Mouse (Mus musculus) hindbrain, embryonic 10.5 days (tissue): ENCODE measurements around the gene Kntc1. TPM values are rescaled to one million over a fixed set of nuclear protein-coding genes. Genes with fewer than 3 reads are reported as not detected.

ENCODE experiments used
- DNase-seq: peaks from one replicate; pipeline ENCODE4 v3.0.0-alpha.2; 2017; ENCODE audit warnings: low spot score
- H3K27ac ChIP-seq: fragments of 300-500 bp; sonication (generic); 2 replicates; pipeline ENCODE4 v1.5.1; 2016; ENCODE audit warnings: mild to moderate bottlenecking, moderate library complexity
- H3K27me3 ChIP-seq: fragments of 300-500 bp; sonication (generic); 2 replicates; pipeline ENCODE4 v1.6.1; 2016; ENCODE audit warnings: mild to moderate bottlenecking; ENCODE audit not compliant: poor library complexity, insufficient read depth, severe bottlenecking
- H3K36me3 ChIP-seq: fragments of 300-500 bp; sonication (generic); 2 replicates; pipeline ENCODE4 v1.6.1; 2016; ENCODE audit warnings: mild to moderate bottlenecking, moderate library complexity
- H3K4me1 ChIP-seq: fragments of 300-500 bp; sonication (generic); replicated peaks from 2 replicates; pipeline ENCODE4 v1.6.1; 2016; ENCODE audit warnings: mild to moderate bottlenecking
- H3K4me3 ChIP-seq: fragments of 300-500 bp; sonication (generic); 2 replicates; pipeline ENCODE4 v1.5.1; 2016; ENCODE audit warnings: mild to moderate bottlenecking, moderate library complexity
- H3K9me3 ChIP-seq: fragments of 300-500 bp; sonication (generic); 2 replicates; pipeline ENCODE4 v1.6.1; 2016; ENCODE audit warnings: mild to moderate bottlenecking, moderate library complexity
- WGBS: fragments of 180-500 bp; shearing (Covaris S2); methylation state at CpG from one replicate; pipeline ENCODE4 v1.1.7; 2016; 5-methylcytosine and 5-hydroxymethylcytosine counted together
- polyA plus RNA-seq: library from polyadenylated mRNA; unstranded; fragments of >200 nt; fragmentation: Nextera tagmentation; extraction: Ambion mirVana; gene quantifications from 2 replicates; pipeline ENCODE4 v1.2.1, GENCODE M21; 2016

Kntc1 gene
- polyA plus RNA-seq, 1 experiment from 2014 or later: 31.0 TPM

DNA sequence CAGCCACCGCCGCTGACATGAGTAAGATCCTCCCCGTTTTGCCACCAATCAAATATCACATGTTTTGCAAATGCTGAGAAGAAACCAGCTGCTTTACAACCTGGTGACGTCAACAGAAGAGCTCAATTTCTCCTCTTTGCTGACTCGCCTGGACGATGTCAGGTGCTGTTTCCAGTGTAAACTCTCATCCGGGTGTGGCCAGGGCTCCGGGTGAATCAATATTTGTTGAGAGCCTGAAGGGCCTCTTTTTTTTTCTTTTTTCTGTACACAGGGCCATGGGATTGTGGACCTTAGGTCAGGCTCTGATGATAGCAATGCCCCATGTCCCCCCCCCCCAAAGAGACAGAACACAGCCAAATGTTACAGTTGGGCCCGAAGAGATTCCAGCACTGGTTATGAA lies 105.0 kb downstream of the Kntc1 start:
- no peak overlapping the region for H3K27ac ChIP-seq
- no peaks in the 10 kb centered on the region for H3K36me3 ChIP-seq
- WGBS: 87% methylated on average over 9 of the region's 9 CpGs
- no peak overlapping the region for H3K4me3 ChIP-seq
- no peaks in the 10 kb centered on the region for H3K9me3 ChIP-seq
- DNase-seq: no peak
- no peaks in the 10 kb centered on the region for H3K27me3 ChIP-seq
- H3K4me1 ChIP-seq: 0 out of 2 replicates have a peak, but pooled peaks cover 4% of the 10 kb centered on the region

DNA sequence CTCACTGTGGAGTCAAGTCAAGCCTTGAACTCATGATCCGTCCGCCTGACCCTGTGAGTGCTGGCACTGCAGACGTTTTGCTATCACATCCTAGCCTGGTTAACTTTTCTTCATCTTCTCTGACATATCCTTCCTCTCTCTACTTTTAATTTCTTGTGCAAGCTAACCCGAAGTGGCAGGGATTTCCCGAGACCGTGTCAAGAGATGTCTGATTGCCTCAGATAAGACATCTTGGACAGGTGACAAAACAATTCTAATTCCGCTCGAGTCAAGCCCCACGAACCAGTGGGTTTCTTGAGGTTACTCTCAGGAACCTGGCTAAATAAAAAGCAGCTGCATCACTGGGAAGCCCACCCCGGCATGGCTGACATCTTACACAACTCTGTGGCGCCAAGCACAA lies 109.3 kb downstream of the Kntc1 start:
- no peaks in the 10 kb centered on the region for H3K9me3 ChIP-seq
- no peak for DNase-seq
- H3K36me3 ChIP-seq: no peaks in the 10 kb centered on the region
- no peak overlapping the region for H3K4me3 ChIP-seq
- peaks cover 9% of the 10 kb centered on the region; the same call in 1 of the 2 replicates for H3K4me1 ChIP-seq
- WGBS: 80% methylated on average over 11 of the region's 11 CpGs
- no peak overlapping the region for H3K27ac ChIP-seq
- H3K27me3 ChIP-seq: no peaks in the 10 kb centered on the region

DNA sequence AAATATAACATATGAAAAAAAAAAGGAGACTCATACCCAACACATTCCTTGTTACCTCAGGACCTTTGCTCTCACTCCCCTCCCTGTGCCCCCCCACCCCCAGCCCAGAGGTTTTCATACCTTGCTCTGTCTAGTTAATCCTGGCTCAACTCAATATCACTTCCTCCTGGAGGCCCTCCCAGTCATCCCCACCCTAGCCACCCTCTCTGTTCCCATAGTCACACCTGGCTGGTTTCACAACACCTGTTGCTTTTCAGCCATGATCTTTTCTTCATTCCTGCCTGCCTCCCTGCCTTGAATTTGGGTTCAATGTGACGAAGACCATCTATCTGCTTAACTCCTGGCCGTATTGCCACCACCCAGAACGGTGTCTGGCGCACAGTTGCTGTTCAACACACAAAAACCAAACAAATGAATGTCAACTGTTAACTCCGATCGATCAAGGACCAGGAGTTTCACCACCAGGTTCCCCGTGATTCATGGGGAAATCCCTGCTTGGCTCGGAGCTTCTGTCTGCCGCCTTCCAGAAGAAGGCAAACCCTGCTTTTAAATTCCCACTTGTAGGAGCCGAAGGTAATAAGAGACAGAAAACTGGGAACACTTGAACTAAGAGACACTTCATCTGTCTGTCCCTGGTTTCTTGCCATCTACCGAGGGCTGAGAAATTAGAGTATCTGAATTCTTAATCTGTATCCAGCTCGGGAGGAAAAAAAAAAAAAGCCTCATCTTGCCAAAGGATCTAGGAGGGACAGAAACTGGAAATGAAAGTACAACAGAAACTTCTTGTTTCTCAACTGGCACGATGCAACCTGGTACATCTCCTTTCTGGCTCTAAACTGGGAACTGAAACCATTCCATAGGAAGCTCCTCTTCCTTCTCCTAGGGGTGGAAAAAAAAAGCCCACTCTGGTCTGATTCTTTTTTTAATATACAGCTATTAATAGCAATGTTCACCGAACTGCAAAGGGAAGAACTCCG lies 113.1 kb downstream of the Kntc1 start:
- no peak overlapping the region for H3K27ac ChIP-seq
- no peaks in the 10 kb centered on the region for H3K9me3 ChIP-seq
- H3K36me3 ChIP-seq: no peaks in the 10 kb centered on the region
- no peak for DNase-seq
- no peaks in the 10 kb centered on the region for H3K27me3 ChIP-seq
- H3K4me3 ChIP-seq: no peak overlapping the region
- WGBS: 89% methylated on average over 15 of the region's 15 CpGs
- H3K4me1 ChIP-seq: peaks cover 9% of the 10 kb centered on the region; the same call in 1 of the 2 replicates

DNA sequence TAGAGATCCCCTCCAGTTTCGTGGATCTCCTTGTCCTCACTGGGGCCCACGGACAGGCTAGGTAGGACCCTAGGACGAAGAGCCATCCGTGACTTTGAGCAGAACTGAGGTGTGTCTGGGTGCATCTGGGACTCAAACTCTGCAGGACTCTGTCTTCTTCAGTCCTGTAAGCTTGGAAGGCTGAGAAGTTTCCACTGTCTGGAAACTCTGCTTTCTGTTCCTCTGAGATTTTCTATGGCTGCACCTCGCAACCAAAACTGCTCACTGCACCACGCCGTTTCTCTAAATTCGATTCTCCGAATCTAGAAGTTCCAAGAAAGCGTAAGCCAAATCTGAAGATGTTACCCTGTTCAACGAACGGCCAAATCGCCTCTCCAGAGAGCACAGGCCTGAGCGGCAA lies 114.4 kb downstream of the Kntc1 start:
- no peak overlapping the region for H3K27ac ChIP-seq
- no peaks in the 10 kb centered on the region for H3K27me3 ChIP-seq
- no peaks in the 10 kb centered on the region for H3K36me3 ChIP-seq
- WGBS: 92% methylated on average over 14 of the region's 14 CpGs
- H3K4me1 ChIP-seq: peaks cover 8% of the 10 kb centered on the region; the same call in 1 of the 2 replicates
- no peaks in the 10 kb centered on the region for H3K9me3 ChIP-seq
- DNase-seq: no peak
- no peak overlapping the region for H3K4me3 ChIP-seq

DNA sequence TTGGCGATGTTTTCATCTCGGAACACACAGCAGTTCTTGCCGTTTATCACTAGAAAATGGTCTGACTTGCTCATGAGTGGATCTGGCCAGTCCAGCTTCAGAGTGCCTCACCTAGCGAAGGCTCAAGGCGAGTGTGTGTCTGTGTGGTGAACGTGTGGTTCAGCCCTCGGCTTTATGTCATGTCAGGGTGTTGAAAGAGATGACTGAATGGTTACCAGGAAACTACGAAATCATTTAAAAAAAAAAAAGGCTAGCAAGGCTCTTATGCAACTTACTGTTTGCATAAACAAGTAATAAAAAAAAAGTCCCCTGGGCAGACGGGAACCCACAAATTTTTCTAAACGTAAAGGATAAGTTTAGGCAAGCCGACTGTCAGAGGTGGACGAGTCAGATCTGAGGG lies 115.8 kb downstream of the Kntc1 start, which contains the start of gene Hcar2:
Gene Hcar2, minus strand, starts transcription at position 135 of the 400 bp plus-strand sequence.
- 86% methylated on average over 12 of the region's 12 CpGs for WGBS
- peaks cover 5% of the 10 kb centered on the region; the same call in 1 of the 2 replicates for H3K4me1 ChIP-seq
- H3K27me3 ChIP-seq: no peaks in the 10 kb centered on the region
- no peak within 1 kb of the TSS for H3K4me3 ChIP-seq
- DNase-seq: no peak
- H3K36me3 ChIP-seq: no peaks in the 10 kb centered on the region
- no peak within 1 kb of the TSS for H3K27ac ChIP-seq
- no peaks in the 10 kb centered on the region for H3K9me3 ChIP-seq

DNA sequence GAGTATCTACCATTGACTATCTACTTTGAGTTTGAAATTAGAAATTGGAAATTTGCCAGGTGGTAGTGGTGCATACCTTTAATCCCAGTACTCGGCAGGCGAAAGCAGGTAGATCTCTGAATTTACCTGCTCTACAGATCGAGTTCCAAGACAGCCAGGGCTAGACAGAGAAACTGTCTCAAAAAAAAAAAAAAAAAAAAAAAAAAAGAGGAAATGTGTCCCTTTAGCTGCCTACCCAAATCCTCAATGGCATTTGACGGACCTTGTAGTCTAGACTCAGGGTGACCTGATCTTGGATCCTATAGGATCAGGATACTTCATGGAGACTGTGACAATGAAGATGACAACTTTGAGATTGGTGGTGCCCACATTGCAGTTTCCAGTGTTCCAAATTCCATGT lies 116.9 kb downstream of the Kntc1 start:
- DNase-seq: no peak
- no peaks in the 10 kb centered on the region for H3K9me3 ChIP-seq
- 89% methylated on average over 4 of the region's 4 CpGs for WGBS
- no peak overlapping the region for H3K4me3 ChIP-seq
- no peaks in the 10 kb centered on the region for H3K4me1 ChIP-seq
- no peaks in the 10 kb centered on the region for H3K36me3 ChIP-seq
- no peak overlapping the region for H3K27ac ChIP-seq
- no peaks in the 10 kb centered on the region for H3K27me3 ChIP-seq

DNA sequence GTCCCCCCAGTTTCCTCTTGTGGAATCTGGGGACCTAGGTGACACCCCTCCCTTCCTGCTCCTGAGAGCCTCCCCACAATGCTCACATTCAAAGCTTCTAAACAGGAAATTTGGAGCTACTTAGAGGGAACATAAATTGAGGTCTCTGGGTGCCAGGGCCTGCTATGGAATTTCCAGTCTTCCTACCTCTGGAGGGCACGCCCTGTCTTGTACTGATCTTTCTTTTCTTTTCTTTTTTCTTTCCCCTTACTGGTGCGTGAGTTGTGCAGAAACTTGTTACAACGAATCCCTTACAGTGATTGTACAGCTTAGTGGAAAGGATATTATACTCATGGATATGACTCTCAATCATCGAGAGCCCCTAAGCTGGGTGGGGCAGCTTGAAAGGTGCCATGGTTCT lies 120.1 kb downstream of the Kntc1 start:
- Histone ChIP-seq H3K27ac (no peak overlapping the region), H3K4me3 (no peak overlapping the region), H3K36me3 (no peaks in the 10 kb centered on the region), H3K27me3 (no peaks in the 10 kb centered on the region), H3K4me1 (no peaks in the 10 kb centered on the region), H3K9me3 (no peaks in the 10 kb centered on the region)
- WGBS: 90% methylated on average over 4 of the region's 4 CpGs
- no peak for DNase-seq

Other genes with a start within 250 kb of the Kntc1 start
- gene B3gnt4, start 239.3 kb upstream of the Kntc1 start, polyA plus RNA-seq: 1.3 and 1.4 TPM in 2 replicates
- gene Diablo, start 225.5 kb upstream of the Kntc1 start, polyA plus RNA-seq: 149 and 152 TPM in 2 replicates
- not detected in 2 replicates for gene Gm49027, start 224.2 kb upstream of the Kntc1 start, polyA plus RNA-seq
- gene Vps33a, start 176.7 kb upstream of the Kntc1 start, polyA plus RNA-seq: 35.8 and 37.6 TPM in 2 replicates
- gene Clip1, start 65.1 kb upstream of the Kntc1 start, polyA plus RNA-seq: 44.4 and 52.0 TPM in 2 replicates
- gene Zcchc8, start 28.6 kb upstream of the Kntc1 start, polyA plus RNA-seq: 77.4 and 92.5 TPM in 2 replicates
- 104 and 125 TPM in 2 replicates for gene Rsrc2, start 302 bp upstream of the Kntc1 start, polyA plus RNA-seq
- gene Hcar2, start 115.8 kb downstream of the Kntc1 start, polyA plus RNA-seq: 0.08 TPM in 1 of 2 replicates, not detected in the other
- gene Hcar1, start 130.3 kb downstream of the Kntc1 start, polyA plus RNA-seq: not detected in 2 replicates
- 152 and 166 TPM in 2 replicates for gene Denr, start 157.5 kb downstream of the Kntc1 start, polyA plus RNA-seq
- 1.9 and 2.7 TPM in 2 replicates for gene Gm43518, start 177.7 kb downstream of the Kntc1 start, polyA plus RNA-seq
- gene Ccdc62, start 181.0 kb downstream of the Kntc1 start, polyA plus RNA-seq: 5.1 and 6.6 TPM in 2 replicates
- gene Hip1r, start 223.9 kb downstream of the Kntc1 start, polyA plus RNA-seq: 12.2 and 12.5 TPM in 2 replicates